Mouse (Mus musculus) heart, adult 2 months (tissue): ENCODE measurements around the gene Plekhm3. TPM values are rescaled to one million over a fixed set of nuclear protein-coding genes. Genes with fewer than 3 reads are reported as not detected.

Experiments
- DNase-seq, 2 experiments: peaks; one replicate each; pipeline ENCODE4 v3.0.0; 2021
- H3K27ac ChIP-seq: fragments of 200-600 bp; 2 replicates; pipeline ENCODE4 v1.8.1; 2022
- H3K27me3 ChIP-seq: fragments of 200-500 bp; 2 replicates; pipeline ENCODE4 v1.6.1; 2012; ENCODE audit warnings: mild to moderate bottlenecking, low read length, inconsistent platforms, mixed read lengths; ENCODE audit not compliant: control insufficient read depth, insufficient read depth
- H3K36me3 ChIP-seq: fragments of 200-500 bp; 2 replicates; pipeline ENCODE4 v1.6.1; 2012; ENCODE audit warnings: low read length, inconsistent platforms; ENCODE audit not compliant: control insufficient read depth, insufficient read depth
- H3K4me1 ChIP-seq: fragments of 200-500 bp; 2 replicates; pipeline ENCODE4 v1.6.1; 2011; ENCODE audit warnings: low read length; ENCODE audit not compliant: control insufficient read depth, insufficient read depth
- H3K4me3 ChIP-seq: fragments of 200-600 bp; 2 replicates; pipeline ENCODE4 v1.8.1; 2022
- H3K79me2 ChIP-seq: fragments of 200-500 bp; replicated peaks from 2 replicates; pipeline ENCODE4 v1.6.1; 2012; ENCODE audit warnings: mild to moderate bottlenecking, inconsistent platforms, low read length, moderate library complexity, mixed read lengths; ENCODE audit not compliant: control insufficient read depth, insufficient read depth
- H3K9ac ChIP-seq: fragments of 200-500 bp; 2 replicates; pipeline ENCODE4 v1.6.1; 2012; ENCODE audit warnings: low read depth, mild to moderate bottlenecking, control low read depth, inconsistent platforms, low read length, mixed read lengths
- CTCF ChIP-seq: fragments of 200-600 bp; IDR thresholded peaks from 2 replicates; pipeline ENCODE4 v1.8.1; 2022; ENCODE audit warnings: antibody characterized with exemption, mild to moderate bottlenecking, moderate library complexity
- EP300 ChIP-seq: fragments of 200-500 bp; IDR thresholded peaks from 2 replicates; pipeline ENCODE4 v1.6.1; 2011; ENCODE audit warnings: low read depth, low read length, control low read depth; ENCODE audit not compliant: insufficient read depth
- POLR2A ChIP-seq: fragments of 200-500 bp; IDR thresholded peaks from 2 replicates; pipeline ENCODE4 v1.6.1; 2011; ENCODE audit warnings: mild to moderate bottlenecking, low read depth, low read length, control low read depth; ENCODE audit not compliant: insufficient read depth
- WGBS: fragments of 180-500 bp; shearing (Covaris S2); methylation state at CpG from one replicate; pipeline ENCODE4 v1.1.7; 2018; 5-methylcytosine and 5-hydroxymethylcytosine counted together
- intact Hi-C: fragments of 180-260 bp; cut with DNase I; formaldehyde crosslinking; loops from one replicate; pipeline ENCODE4 v1.15.1; 2025
- polyA plus RNA-seq: library from polyadenylated mRNA; depleted of rRNA; stranded (reverse); fragments of >200 nt; gene quantifications from 2 replicates; pipeline ENCODE4 v1.2.3, GENCODE M21; 2012
- total RNA-seq, 2 experiments: library from RNA; stranded (reverse); gene quantifications; 2 replicates each; pipeline ENCODE4 v1.2.3; 2021

Gene Plekhm3
- total and polyA plus RNA-seq, 3 experiments = 3.3 to 6.9 (median 6.8) TPM

- Histone ChIP-seq H3K36me3 (no peaks in the 10 kb centered on the region), H3K4me3 (no peak overlapping the region), H3K27ac (no peak overlapping the region), H3K4me1 (no peaks in the 10 kb centered on the region), H3K79me2 (no peaks in the 10 kb centered on the region), H3K27me3 (no peaks in the 10 kb centered on the region), H3K9ac (no peak overlapping the region)
- intact Hi-C loops = no loop called here
- no peak for TF ChIP-seq POLR2A
- TF ChIP-seq CTCF = no peak
- TF ChIP-seq EP300 = no peak
- no peak for DNase-seq
- 85% methylated on average over 7 of the region's 7 CpGs for WGBS
These were observed 62.8 kb downstream of the Plekhm3 start for GRCm38 (mm10) chr1:64893806-64894205.

- Histone ChIP-seq H3K79me2 (no peaks in the 10 kb centered on the region), H3K4me3 (no peak overlapping the region), H3K4me1 (no peaks in the 10 kb centered on the region), H3K27me3 (no peaks in the 10 kb centered on the region), H3K36me3 (no peaks in the 10 kb centered on the region), H3K27ac (no peak overlapping the region), H3K9ac (no peak overlapping the region)
- no peak for DNase-seq
- intact Hi-C loops = no loop called here
- no peak for TF ChIP-seq EP300
- TF ChIP-seq POLR2A = no peak
- no peak for TF ChIP-seq CTCF
- WGBS = 96% methylated on average over 4 of the region's 4 CpGs
These were observed 65.3 kb downstream of the Plekhm3 start for GRCm38 (mm10) chr1:64891332-64891731.

- no peaks in the 10 kb centered on the region for H3K27me3 ChIP-seq
- 94% methylated on average over 2 of the region's 2 CpGs for WGBS
- no peak overlapping the region for H3K27ac ChIP-seq
- no peaks in the 10 kb centered on the region for H3K79me2 ChIP-seq
- intact Hi-C loops = no loop called here
- H3K9ac ChIP-seq = no peak overlapping the region
- TF ChIP-seq POLR2A (no peak), CTCF (no peak), EP300 (no peak)
- no peaks in the 10 kb centered on the region for H3K4me1 ChIP-seq
- no peak for DNase-seq
- H3K36me3 ChIP-seq = no peaks in the 10 kb centered on the region
- H3K4me3 ChIP-seq = no peak overlapping the region
These were observed 69.0 kb downstream of the Plekhm3 start for GRCm38 (mm10) chr1:64887502-64888203.

GRCm38 (mm10) chr1:64886718-64887117 is 69.9 kb downstream of the Plekhm3 start:
- Histone ChIP-seq H3K79me2 (no peaks in the 10 kb centered on the region), H3K27me3 (no peaks in the 10 kb centered on the region), H3K4me3 (no peak overlapping the region), H3K9ac (no peak overlapping the region), H3K27ac (no peak overlapping the region), H3K4me1 (no peaks in the 10 kb centered on the region), H3K36me3 (no peaks in the 10 kb centered on the region)
- WGBS = 93% methylated on average over 6 of the region's 6 CpGs
- no peak for DNase-seq
- no peak for TF ChIP-seq EP300
- no peak for TF ChIP-seq CTCF
- no peak for TF ChIP-seq POLR2A
- intact Hi-C loops = no loop called here

- 77% methylated on average over 3 of the region's 3 CpGs for WGBS
- TF ChIP-seq POLR2A (no peak), EP300 (no peak), CTCF (no peak)
- intact Hi-C loops = no loop called here
- Histone ChIP-seq H3K4me1 (no peaks in the 10 kb centered on the region), H3K9ac (no peak overlapping the region), H3K36me3 (no peaks in the 10 kb centered on the region), H3K27ac (no peak overlapping the region), H3K4me3 (no peak overlapping the region), H3K79me2 (no peaks in the 10 kb centered on the region), H3K27me3 (no peaks in the 10 kb centered on the region)
- DNase-seq = no peak
These were observed 71.3 kb downstream of the Plekhm3 start for GRCm38 (mm10) chr1:64885328-64885727.

- Histone ChIP-seq H3K27me3 (no peaks in the 10 kb centered on the region), H3K4me3 (no peak overlapping the region), H3K9ac (no peak overlapping the region), H3K79me2 (no peaks in the 10 kb centered on the region), H3K27ac (no peak overlapping the region), H3K36me3 (no peaks in the 10 kb centered on the region), H3K4me1 (no peaks in the 10 kb centered on the region)
- no peak for DNase-seq
- no peak for TF ChIP-seq POLR2A
- no peak for TF ChIP-seq EP300
- TF ChIP-seq CTCF = no peak
- WGBS = 39% methylated on average over 6 of the region's 6 CpGs
- intact Hi-C loops = no loop called here
These were observed 72.6 kb downstream of the Plekhm3 start for GRCm38 (mm10) chr1:64884007-64884406.
